Mouse (Mus musculus) ovary, adult 10 weeks (tissue): ENCODE measurements around the gene Cd84. TPM values are rescaled to one million over a fixed set of nuclear protein-coding genes. Genes with fewer than 3 reads are reported as not detected.

Source experiments
- polyA plus RNA-seq: library from polyadenylated mRNA; stranded (reverse); fragments of 350-450 nt; fragmentation: Illumina TruSeq; extraction: RNeasy Lipid Tissue Mini Kit (QIAGEN cat#74804); gene quantifications from one replicate; pipeline ENCODE4 v1.2.3, GENCODE M21; 2014

The Cd84 gene
- polyA plus RNA-seq: 42.2 TPM

GRCm38 (mm10) chr1:171839488-171839887 is at the start of gene Cd84:
TSS of gene Cd84 (plus strand) at chr1:171839697.

GRCm38 (mm10) chr1:171895364-171895763 is 55.9 kb downstream of the Cd84 start, which contains the start of gene Gm10521:
TSS of gene Gm10521 (plus strand) at chr1:171895664.

GRCm38 (mm10) chr1:171917305-171918039 is 78.0 kb downstream of the Cd84 start, which contains the start of gene Slamf6:
TSS of gene Slamf6 (plus strand) at chr1:171917515.

Other genes with a start within 250 kb of the Cd84 start
- 9.5 TPM for gene Ly9, start 232.3 kb upstream of the Cd84 start, polyA plus RNA-seq
- gene Slamf7, start 186.7 kb upstream of the Cd84 start, polyA plus RNA-seq: 6.9 TPM
- 20.4 TPM for gene Cd48, start 157.7 kb upstream of the Cd84 start, polyA plus RNA-seq
- 0.46 TPM for gene Slamf1, start 72.6 kb upstream of the Cd84 start, polyA plus RNA-seq
- gene Gm10521, start 56.0 kb downstream of the Cd84 start, polyA plus RNA-seq: 0.80 TPM
- gene Slamf6, start 77.8 kb downstream of the Cd84 start, polyA plus RNA-seq: 1.0 TPM
- 8.0 TPM for gene Vangl2, start 188.7 kb downstream of the Cd84 start, polyA plus RNA-seq
- gene Nhlh1, start 217.9 kb downstream of the Cd84 start, polyA plus RNA-seq: not detected
- gene Copa, start 242.8 kb downstream of the Cd84 start, polyA plus RNA-seq: 201 TPM
- 21.3 TPM for gene Ncstn, start 243.1 kb downstream of the Cd84 start, polyA plus RNA-seq